Mouse (Mus musculus) heart, adult 2 months (tissue): ENCODE measurements around the gene Prrt3. TPM values are rescaled to one million over a fixed set of nuclear protein-coding genes. Genes with fewer than 3 reads are reported as not detected.
A peak's percentile ranks its signal among the peaks of the same experiment; 100 is the strongest.

Experiments
- DNase-seq, 2 experiments: peaks; one replicate each; pipeline ENCODE4 v3.0.0; 2021
- H3K27ac ChIP-seq: fragments of 200-600 bp; 2 replicates; pipeline ENCODE4 v1.8.1; 2022
- H3K27me3 ChIP-seq: fragments of 200-500 bp; 2 replicates; pipeline ENCODE4 v1.6.1; 2012; ENCODE audit warnings: mild to moderate bottlenecking, low read length, inconsistent platforms, mixed read lengths; ENCODE audit not compliant: control insufficient read depth, insufficient read depth
- H3K36me3 ChIP-seq: fragments of 200-500 bp; 2 replicates; pipeline ENCODE4 v1.6.1; 2012; ENCODE audit warnings: low read length, inconsistent platforms; ENCODE audit not compliant: control insufficient read depth, insufficient read depth
- H3K4me1 ChIP-seq: fragments of 200-500 bp; 2 replicates; pipeline ENCODE4 v1.6.1; 2011; ENCODE audit warnings: low read length; ENCODE audit not compliant: control insufficient read depth, insufficient read depth
- H3K4me3 ChIP-seq: fragments of 200-600 bp; 2 replicates; pipeline ENCODE4 v1.8.1; 2022
- H3K79me2 ChIP-seq: fragments of 200-500 bp; replicated peaks from 2 replicates; pipeline ENCODE4 v1.6.1; 2012; ENCODE audit warnings: mild to moderate bottlenecking, inconsistent platforms, low read length, moderate library complexity, mixed read lengths; ENCODE audit not compliant: control insufficient read depth, insufficient read depth
- H3K9ac ChIP-seq: fragments of 200-500 bp; 2 replicates; pipeline ENCODE4 v1.6.1; 2012; ENCODE audit warnings: low read depth, mild to moderate bottlenecking, control low read depth, inconsistent platforms, low read length, mixed read lengths
- CTCF ChIP-seq: fragments of 200-600 bp; IDR thresholded peaks from 2 replicates; pipeline ENCODE4 v1.8.1; 2022; ENCODE audit warnings: antibody characterized with exemption, mild to moderate bottlenecking, moderate library complexity
- EP300 ChIP-seq: fragments of 200-500 bp; IDR thresholded peaks from 2 replicates; pipeline ENCODE4 v1.6.1; 2011; ENCODE audit warnings: low read depth, low read length, control low read depth; ENCODE audit not compliant: insufficient read depth
- POLR2A ChIP-seq: fragments of 200-500 bp; IDR thresholded peaks from 2 replicates; pipeline ENCODE4 v1.6.1; 2011; ENCODE audit warnings: mild to moderate bottlenecking, low read depth, low read length, control low read depth; ENCODE audit not compliant: insufficient read depth
- WGBS: fragments of 180-500 bp; shearing (Covaris S2); methylation state at CpG from one replicate; pipeline ENCODE4 v1.1.7; 2018; 5-methylcytosine and 5-hydroxymethylcytosine counted together
- intact Hi-C: fragments of 180-260 bp; cut with DNase I; formaldehyde crosslinking; loops from one replicate; pipeline ENCODE4 v1.15.1; 2025
- polyA plus RNA-seq: library from polyadenylated mRNA; depleted of rRNA; stranded (reverse); fragments of >200 nt; gene quantifications from 2 replicates; pipeline ENCODE4 v1.2.3, GENCODE M21; 2012
- total RNA-seq, 2 experiments: library from RNA; stranded (reverse); gene quantifications; 2 replicates each; pipeline ENCODE4 v1.2.3; 2021

The Prrt3 gene
- total and polyA plus RNA-seq, 3 experiments: not detected

- Histone ChIP-seq H3K4me3 (no peak overlapping the region), H3K4me1 (no peaks in the 10 kb centered on the region), H3K36me3 (no peaks in the 10 kb centered on the region), H3K27me3 (peaks cover 5% of the 10 kb centered on the region), H3K9ac (no peak overlapping the region), H3K79me2 (no peaks in the 10 kb centered on the region), H3K27ac (no peak overlapping the region)
- WGBS: 70% methylated on average over 6 of the region's 6 CpGs
- no peak for DNase-seq
- TF ChIP-seq POLR2A: no peak
- intact Hi-C loops: no loop called here
Observed at GRCm38 (mm10) chr6:113499346-113499745, 2.4 kb downstream of the Prrt3 start.

GRCm38 (mm10) chr6:113495071-113495675, 6.6 kb downstream of the Prrt3 start:
- Histone ChIP-seq H3K36me3 (no peaks in the 10 kb centered on the region), H3K9ac (peak overlapping the region; percentile 73; the same call in 1 of the 2 replicates), H3K4me1 (no peaks in the 10 kb centered on the region), H3K4me3 (peak overlapping the region; percentile 60), H3K27me3 (no peaks in the 10 kb centered on the region), H3K79me2 (no peaks in the 10 kb centered on the region), H3K27ac (no peak overlapping the region)
- 27% methylated on average over 28 of the region's 28 CpGs for WGBS
- no peak for TF ChIP-seq EP300
- no peak for TF ChIP-seq POLR2A
- TF ChIP-seq CTCF: no peak
- intact Hi-C loops: no loop called here
- DNase-seq: no peak

- H3K36me3 ChIP-seq: no peaks in the 10 kb centered on the region
- no peak for TF ChIP-seq EP300
- peak; percentile 81 for TF ChIP-seq CTCF
- 0 out of 2 replicates have a peak, but pooled peaks have one; percentile 24 for TF ChIP-seq POLR2A
- H3K4me3 ChIP-seq: peak overlapping the region; percentile 60
- peak; percentile 89 for DNase-seq
- peak overlapping the region; percentile 73 for H3K9ac ChIP-seq
- 1% methylated on average over 54 of the region's 54 CpGs for WGBS
- no peaks in the 10 kb centered on the region for H3K79me2 ChIP-seq
- H3K27me3 ChIP-seq: no peaks in the 10 kb centered on the region
- intact Hi-C loops: no loop called here
- peak overlapping the region; percentile 69 for H3K27ac ChIP-seq
- no peaks in the 10 kb centered on the region for H3K4me1 ChIP-seq
Observed at GRCm38 (mm10) chr6:113494258-113494788, 7.4 kb downstream of the Prrt3 start.

GRCm38 (mm10) chr6:113492101-113492864, 9.4 kb downstream of the Prrt3 start:
- Histone ChIP-seq H3K9ac (no peak overlapping the region), H3K79me2 (no peaks in the 10 kb centered on the region), H3K27ac (no peak overlapping the region), H3K4me3 (no peak overlapping the region), H3K4me1 (no peaks in the 10 kb centered on the region; the same call in 1 of the 2 replicates), H3K36me3 (no peaks in the 10 kb centered on the region), H3K27me3 (no peaks in the 10 kb centered on the region)
- TF ChIP-seq CTCF: no peak
- intact Hi-C loops: no loop called here
- 76% methylated on average over 24 of the region's 24 CpGs for WGBS
- DNase-seq: no peak

- intact Hi-C loops: no loop called here
- Histone ChIP-seq H3K36me3 (no peaks in the 10 kb centered on the region), H3K9ac (no peak overlapping the region), H3K4me1 (no peaks in the 10 kb centered on the region; the same call in 1 of the 2 replicates), H3K79me2 (no peaks in the 10 kb centered on the region), H3K27me3 (no peaks in the 10 kb centered on the region), H3K27ac (no peak overlapping the region), H3K4me3 (no peak overlapping the region)
- no peak for DNase-seq
- TF ChIP-seq CTCF: no peak
- TF ChIP-seq POLR2A: no peak
- TF ChIP-seq EP300: no peak
- WGBS: 93% methylated on average over 14 of the region's 14 CpGs
Observed at GRCm38 (mm10) chr6:113489410-113489809, 12.3 kb downstream of the Prrt3 start.

GRCm38 (mm10) chr6:113487125-113487576, 14.6 kb downstream of the Prrt3 start:
- H3K4me3 ChIP-seq: no peak overlapping the region
- H3K9ac ChIP-seq: no peak overlapping the region
- WGBS: 60% methylated on average over 7 of the region's 7 CpGs
- no peak for TF ChIP-seq CTCF
- TF ChIP-seq POLR2A: no peak
- TF ChIP-seq EP300: no peak
- intact Hi-C loops: no loop called here
- peaks cover 3% of the 10 kb centered on the region for H3K4me1 ChIP-seq
- no peaks in the 10 kb centered on the region for H3K36me3 ChIP-seq
- H3K27me3 ChIP-seq: no peaks in the 10 kb centered on the region
- H3K27ac ChIP-seq: no peak overlapping the region
- no peak for DNase-seq
- no peaks in the 10 kb centered on the region for H3K79me2 ChIP-seq
